Mouse (Mus musculus): Measurements from ENCODE around the gene Emc9. TPM values are rescaled to one million over a fixed set of nuclear protein-coding genes. Genes with fewer than 3 reads are reported as not detected.
A peak's percentile ranks its signal among the peaks of the same experiment; 100 is the strongest.

Emc9 gene
- polyA plus RNA-seq, 1 experiment, result 7.5 TPM

DNA sequence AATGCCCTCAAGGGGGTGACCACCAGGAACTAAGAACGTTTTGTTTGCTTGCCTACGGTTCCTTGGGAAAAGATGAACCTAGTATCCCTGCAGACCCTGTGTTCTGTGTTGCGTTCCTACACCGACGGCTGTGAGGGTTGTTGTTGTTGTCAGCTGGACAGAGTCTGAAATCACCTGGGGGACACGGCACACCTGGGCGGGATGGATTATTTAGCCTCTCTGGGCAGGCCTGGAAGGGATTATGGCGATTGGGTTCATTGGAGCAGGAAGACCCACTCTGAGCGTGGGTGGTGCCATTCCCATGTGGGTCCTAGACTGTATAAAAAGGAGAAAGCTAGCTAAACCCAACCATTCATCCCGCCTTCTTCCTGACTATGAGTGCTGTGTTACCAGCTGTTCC is 23.2 kb downstream of the Emc9 start:
- no peak for TF ChIP-seq CEBPB (IDR thresholded peaks at IDR 0.05; ENCODE audit: low read depth)
- no peaks in the 10 kb centered on the region for H3K79me3 ChIP-seq (ENCODE audit: low read depth)
- no peaks in the 10 kb centered on the region for H3K79me2 ChIP-seq (ENCODE audit: control insufficient read depth, insufficient read depth)
- H3K4me3 ChIP-seq (ENCODE audit: insufficient read depth, poor library complexity, severe bottlenecking), result no peak overlapping the region
- H3ac ChIP-seq (ENCODE audit: control insufficient read depth, insufficient read length, low read depth), result no peak overlapping the region
- peaks cover 9% of the 10 kb centered on the region for H3K36me3 ChIP-seq (ENCODE audit: control insufficient read depth, insufficient read depth)
- no peaks in the 10 kb centered on the region for H3K27me3 ChIP-seq (ENCODE audit: control insufficient read depth, insufficient read depth, insufficient read length)

DNA sequence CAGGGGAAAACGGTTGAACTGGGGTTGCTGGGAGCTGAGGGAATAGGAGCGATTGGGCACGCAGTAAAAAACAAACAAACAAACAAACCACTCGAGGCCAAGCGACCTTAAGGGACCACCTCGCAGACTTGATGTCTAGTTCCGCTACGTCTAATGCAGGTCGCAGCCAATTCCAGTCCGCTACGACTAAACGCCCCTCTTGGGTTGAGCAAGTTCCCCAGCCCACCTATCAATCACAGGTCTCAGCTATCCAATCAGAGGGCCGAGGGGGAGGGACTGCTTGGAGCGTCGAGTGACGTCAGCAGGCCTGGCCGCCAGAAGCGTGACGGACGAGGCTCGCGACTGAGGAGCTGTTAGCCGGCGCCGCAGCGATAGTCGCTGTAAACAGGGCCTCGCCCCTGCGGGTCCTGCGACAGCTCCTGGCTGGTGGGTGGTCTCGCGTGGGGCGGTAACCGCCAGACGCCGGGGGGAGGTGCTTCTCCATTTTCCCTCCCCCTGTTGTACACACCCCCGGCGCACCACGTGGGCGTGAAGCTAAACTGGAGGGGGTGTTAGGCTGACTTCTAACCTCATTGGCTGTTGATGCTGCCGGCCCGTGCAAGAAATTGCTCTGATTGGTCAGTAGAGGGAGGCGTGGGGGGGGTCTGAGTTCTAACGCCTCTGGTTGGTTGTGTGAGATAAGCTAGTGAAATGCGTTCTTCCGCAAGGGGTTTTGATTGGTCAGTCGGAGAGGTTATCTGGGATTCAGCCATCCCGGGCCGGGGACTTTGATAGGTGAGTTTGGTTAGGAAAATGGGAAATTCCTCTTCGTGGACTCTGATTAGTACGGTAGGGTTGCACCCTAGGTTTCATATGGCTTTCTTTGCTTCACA is 24.7 kb downstream of the Emc9 start, which contains the start of gene A730061H03Rik:
A730061H03Rik (minus strand) TSS at position 205 of the 872 bp plus-strand sequence.
- TF ChIP-seq MAX (IDR thresholded peaks at IDR 0.05), result peak; percentile 92
- peak; percentile 88 for TF ChIP-seq USF1 (IDR thresholded peaks at IDR 0.05; ENCODE audit: low read depth)
- TF ChIP-seq CEBPB (IDR thresholded peaks at IDR 0.05; ENCODE audit: low read depth), result peak; percentile 58
- no peak for TF ChIP-seq FOSL1 (IDR thresholded peaks at IDR 0.05; ENCODE audit: insufficient read depth, low read length, poor library complexity, severe bottlenecking)
- H3K36me3 ChIP-seq (ENCODE audit: control insufficient read depth, insufficient read depth), result peaks cover 2% of the 10 kb centered on the region
- H3K79me2 ChIP-seq (ENCODE audit: control insufficient read depth, insufficient read depth), result no peaks in the 10 kb centered on the region
- peak within 1 kb of the TSS; percentile 55 for H3K4me3 ChIP-seq (ENCODE audit: insufficient read depth, poor library complexity, severe bottlenecking)
- H3ac ChIP-seq (ENCODE audit: control insufficient read depth, insufficient read length, low read depth), result peak within 1 kb of the TSS; percentile 84
- H3K79me3 ChIP-seq (ENCODE audit: low read depth), result no peaks in the 10 kb centered on the region
- H3K27me3 ChIP-seq (ENCODE audit: control insufficient read depth, insufficient read depth, insufficient read length), result no peaks in the 10 kb centered on the region

DNA sequence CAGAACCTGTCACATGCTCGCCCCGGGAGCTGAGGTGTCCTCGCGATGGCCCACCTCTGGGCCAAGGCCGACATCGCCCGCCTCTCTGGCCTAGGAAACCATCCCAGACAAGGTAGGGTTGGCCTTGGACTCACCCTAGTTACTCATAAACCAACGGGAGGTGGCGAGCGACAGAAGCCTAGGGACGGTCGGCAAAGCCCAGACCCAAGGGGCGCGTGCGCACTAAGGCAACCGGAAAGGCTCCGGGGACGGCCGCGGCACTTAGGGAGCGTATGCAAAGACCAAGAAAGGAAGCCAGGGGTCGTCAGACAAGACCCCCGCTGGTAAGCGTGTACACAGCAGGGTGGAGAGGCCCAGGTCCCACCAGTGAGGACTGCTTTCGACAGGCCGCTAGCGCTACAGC is 25.3 kb downstream of the Emc9 start, which contains the start of gene Dcaf11:
Dcaf11 (plus strand) TSS at position 208 of the 403 bp plus-strand sequence.
- Histone ChIP-seq H3K79me3 (ENCODE audit: low read depth) (no peaks in the 10 kb centered on the region), H3K4me3 (ENCODE audit: insufficient read depth, poor library complexity, severe bottlenecking) (peak within 1 kb of the TSS; percentile 55), H3K79me2 (ENCODE audit: control insufficient read depth, insufficient read depth) (no peaks in the 10 kb centered on the region), H3K27me3 (ENCODE audit: control insufficient read depth, insufficient read depth, insufficient read length) (no peaks in the 10 kb centered on the region), H3K36me3 (ENCODE audit: control insufficient read depth, insufficient read depth) (no peaks in the 10 kb centered on the region), H3ac (ENCODE audit: control insufficient read depth, insufficient read length, low read depth) (peak within 1 kb of the TSS; percentile 84)
- TF ChIP-seq MAX (IDR thresholded peaks at IDR 0.05), result no peak
- no peak for TF ChIP-seq FOSL1 (IDR thresholded peaks at IDR 0.05; ENCODE audit: insufficient read depth, low read length, poor library complexity, severe bottlenecking)
- TF ChIP-seq USF1 (IDR thresholded peaks at IDR 0.05; ENCODE audit: low read depth), result no peak
- TF ChIP-seq CEBPB (IDR thresholded peaks at IDR 0.05; ENCODE audit: low read depth), result no peak
- TF ChIP-seq CTCF (IDR thresholded peaks at IDR 0.05; ENCODE audit: control insufficient read depth, insufficient read depth, insufficient read length), result no peak

DNA sequence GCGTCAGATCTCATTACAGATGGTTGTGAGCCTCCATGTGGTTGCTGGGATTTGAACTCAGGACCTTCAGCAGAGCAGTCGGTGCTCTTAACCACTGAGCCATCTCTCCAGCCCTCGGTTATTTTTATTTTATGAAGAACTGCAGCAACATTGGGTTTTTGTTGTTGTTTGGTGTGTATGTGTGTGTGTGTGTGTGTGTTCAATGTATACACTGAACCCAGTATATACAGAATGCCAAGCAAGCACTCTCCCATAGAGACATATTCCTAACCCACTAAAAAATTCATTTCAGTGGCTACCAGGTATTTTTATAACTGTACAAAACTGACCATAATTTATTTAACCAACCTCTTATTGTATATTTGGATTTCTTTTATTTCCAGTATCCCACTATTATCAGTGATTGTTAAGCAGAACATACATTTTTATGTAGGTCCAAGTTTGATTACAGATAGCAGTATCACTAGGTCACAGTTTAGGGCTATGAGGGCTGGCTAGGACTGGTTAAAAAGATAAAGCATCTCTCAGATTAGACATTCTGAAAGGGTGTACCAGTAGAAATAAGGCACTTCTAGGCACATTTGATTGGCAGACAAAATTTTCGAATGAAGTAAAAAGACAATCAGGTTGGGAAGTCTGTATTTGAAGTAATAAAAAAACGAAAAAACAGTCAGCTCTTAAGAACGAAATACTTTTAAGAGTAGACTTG is 26.2 kb downstream of the Emc9 start:
- no peaks in the 10 kb centered on the region for H3K79me2 ChIP-seq (ENCODE audit: control insufficient read depth, insufficient read depth)
- H3K79me3 ChIP-seq (ENCODE audit: low read depth), result no peaks in the 10 kb centered on the region
- no peaks in the 10 kb centered on the region for H3K36me3 ChIP-seq (ENCODE audit: control insufficient read depth, insufficient read depth)
- H3K4me3 ChIP-seq (ENCODE audit: insufficient read depth, poor library complexity, severe bottlenecking), result no peak overlapping the region
- TF ChIP-seq USF1 (IDR thresholded peaks at IDR 0.05; ENCODE audit: low read depth), result no peak
- TF ChIP-seq MAX (IDR thresholded peaks at IDR 0.05), result no peak
- TF ChIP-seq FOSL1 (IDR thresholded peaks at IDR 0.05; ENCODE audit: insufficient read depth, low read length, poor library complexity, severe bottlenecking), result no peak
- TF ChIP-seq MYOD1 (IDR thresholded peaks at IDR 0.05; ENCODE audit: control insufficient read depth, insufficient read length, low read depth), result no peak
- TF ChIP-seq CEBPB (IDR thresholded peaks at IDR 0.05; ENCODE audit: low read depth), result no peak
- no peak for TF ChIP-seq MYOG (IDR thresholded peaks at IDR 0.05; ENCODE audit: control insufficient read depth, extremely low read depth, insufficient read length)
- TF ChIP-seq CTCF (IDR thresholded peaks at IDR 0.05; ENCODE audit: control insufficient read depth, insufficient read depth, insufficient read length), result no peak
- H3ac ChIP-seq (ENCODE audit: control insufficient read depth, insufficient read length, low read depth), result no peak overlapping the region
- H3K27me3 ChIP-seq (ENCODE audit: control insufficient read depth, insufficient read depth, insufficient read length), result no peaks in the 10 kb centered on the region

DNA sequence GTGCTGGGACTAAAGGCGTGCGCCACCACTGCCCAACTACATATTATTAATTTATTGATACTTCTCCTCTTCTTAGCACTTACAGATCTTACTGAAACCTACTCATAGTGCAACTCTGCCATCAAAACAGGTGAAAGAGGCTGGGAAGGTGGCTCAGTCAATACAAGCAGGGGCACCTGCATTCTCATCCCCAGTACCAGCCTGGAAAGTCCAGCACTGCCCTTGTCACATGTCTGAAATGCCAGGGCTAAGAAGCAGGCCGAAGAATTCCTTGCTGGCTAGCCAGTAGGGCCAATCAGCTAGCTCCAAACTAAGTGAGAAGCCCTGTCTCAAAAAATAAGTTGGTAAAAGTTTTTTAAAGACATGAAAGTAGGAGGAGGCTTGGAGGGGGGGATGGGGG is 27.5 kb downstream of the Emc9 start:
- Histone ChIP-seq H3K27me3 (ENCODE audit: control insufficient read depth, insufficient read depth, insufficient read length) (no peaks in the 10 kb centered on the region), H3K79me2 (ENCODE audit: control insufficient read depth, insufficient read depth) (no peaks in the 10 kb centered on the region), H3K36me3 (ENCODE audit: control insufficient read depth, insufficient read depth) (no peaks in the 10 kb centered on the region), H3K79me3 (ENCODE audit: low read depth) (no peaks in the 10 kb centered on the region), H3K4me3 (ENCODE audit: insufficient read depth, poor library complexity, severe bottlenecking) (no peak overlapping the region), H3ac (ENCODE audit: control insufficient read depth, insufficient read length, low read depth) (no peak overlapping the region)
- TF ChIP-seq MYOG (IDR thresholded peaks at IDR 0.05; ENCODE audit: control insufficient read depth, extremely low read depth, insufficient read length) (no peak), FOSL1 (IDR thresholded peaks at IDR 0.05; ENCODE audit: insufficient read depth, low read length, poor library complexity, severe bottlenecking) (no peak), USF1 (IDR thresholded peaks at IDR 0.05; ENCODE audit: low read depth) (no peak), MAX (IDR thresholded peaks at IDR 0.05) (no peak), CEBPB (IDR thresholded peaks at IDR 0.05; ENCODE audit: low read depth) (no peak), CTCF (IDR thresholded peaks at IDR 0.05; ENCODE audit: control insufficient read depth, insufficient read depth, insufficient read length) (no peak), MYOD1 (IDR thresholded peaks at IDR 0.05; ENCODE audit: control insufficient read depth, insufficient read length, low read depth) (no peak)
